Comparison of ENCODE assay signal across 8 mouse cellular contexts in genomic region chr11:30237960-30238359, GRCm38 (mm10). TPM values are rescaled to one million over a fixed set of nuclear protein-coding genes. Genes with fewer than 3 reads are reported as not detected.
DNase-seq lines count a peak whose midpoint lies in the region; ATAC-seq and TF ChIP-seq lines count a peak whose summit lies in the region.

No protein-coding gene starts in this region.

- DNase-seq in heart, adult 2 months: no peak
- peak; percentile 34 to 42 for DNase-seq in B cell, adult 2 months
- DNase-seq in adrenal gland, postnatal 25 days: peak; percentile 35
- DNase-seq in kidney, postnatal 36 days: peak; percentile 59 to 70

- TF ChIP-seq CTCF in heart, adult 2 months (IDR thresholded peaks at IDR 0.05): peak; percentile 90

- WGBS in heart, adult 2 months: 42% methylated on average over 4 of the region's 4 CpGs
- WGBS in heart, embryonic 12.5 days: 66% methylated on average over 4 of the region's 4 CpGs
- 72% methylated on average over 4 of the region's 4 CpGs for WGBS in intestine, embryonic 16.5 days
- WGBS in hindbrain, embryonic 13.5 days: 60% methylated on average over 4 of the region's 4 CpGs
- 63% methylated on average over 4 of the region's 4 CpGs for WGBS in midbrain, embryonic 13.5 days

- H3K4me2 ChIP-seq in heart, embryonic 12.5 days: no peak overlapping the region
- H3K4me2 ChIP-seq in intestine, embryonic 16.5 days (ENCODE audit: low read depth, low read length): no peak overlapping the region
- H3K4me2 ChIP-seq in hindbrain, embryonic 13.5 days: no peak overlapping the region
- H3K4me2 ChIP-seq in midbrain, embryonic 13.5 days (replicated peaks): no peak overlapping the region

- peaks cover 21% of the 10 kb centered on the region for H3K79me2 ChIP-seq in heart, adult 2 months (replicated peaks; ENCODE audit: control insufficient read depth, insufficient read depth, low read length)

- H3K4me3 ChIP-seq in heart, adult 2 months: no peak overlapping the region
- H3K4me3 ChIP-seq in heart, embryonic 12.5 days: no peak overlapping the region
- no peak overlapping the region for H3K4me3 ChIP-seq in intestine, embryonic 16.5 days (ENCODE audit: low read length)
- no peak overlapping the region for H3K4me3 ChIP-seq in hindbrain, embryonic 13.5 days
- H3K4me3 ChIP-seq in midbrain, embryonic 13.5 days (replicated peaks): no peak overlapping the region

- H3K9me3 ChIP-seq in heart, embryonic 12.5 days (replicated peaks): no peaks in the 10 kb centered on the region
- H3K9me3 ChIP-seq in intestine, embryonic 16.5 days (ENCODE audit: control insufficient read depth, low read length): no peaks in the 10 kb centered on the region
- H3K9me3 ChIP-seq in hindbrain, embryonic 13.5 days: no peaks in the 10 kb centered on the region
- no peaks in the 10 kb centered on the region for H3K9me3 ChIP-seq in midbrain, embryonic 13.5 days

- TF ChIP-seq EP300 in heart, adult 2 months (IDR thresholded peaks at IDR 0.05; ENCODE audit: insufficient read depth, low read depth, low read length): peak; percentile 62; the same call in 1 of the 2 replicates

- H3K27ac ChIP-seq in heart, adult 2 months: peak overlapping the region; percentile 59
- no peak overlapping the region for H3K27ac ChIP-seq in heart, embryonic 12.5 days (ENCODE audit: poor library complexity, severe bottlenecking)
- H3K27ac ChIP-seq in intestine, embryonic 16.5 days (ENCODE audit: low read length): no peak overlapping the region
- no peak overlapping the region for H3K27ac ChIP-seq in hindbrain, embryonic 13.5 days
- H3K27ac ChIP-seq in midbrain, embryonic 13.5 days: no peak overlapping the region

- intact Hi-C loops in heart, adult 2 months (cut with DNase I): loop anchor here (5.0 to 10.0 kb wide), 2 partner anchors 237 to 419 kb away; partner anchors contain the start of gene 4930505A04Rik

- ATAC-seq in heart, embryonic 12.5 days (ENCODE audit: insufficient number of reproducible peaks, low FRiP score): no peak
- no peak for ATAC-seq in intestine, embryonic 16.5 days
- no peak for ATAC-seq in hindbrain, embryonic 13.5 days (ENCODE audit: low FRiP score)
- ATAC-seq in midbrain, embryonic 13.5 days: no peak

- H3K27me3 ChIP-seq in heart, adult 2 months (ENCODE audit: control insufficient read depth, insufficient read depth, low read length): no peaks in the 10 kb centered on the region
- H3K27me3 ChIP-seq in heart, embryonic 12.5 days (replicated peaks): no peaks in the 10 kb centered on the region
- no peaks in the 10 kb centered on the region for H3K27me3 ChIP-seq in intestine, embryonic 16.5 days (replicated peaks; ENCODE audit: control insufficient read depth, insufficient read depth, low read length)
- H3K27me3 ChIP-seq in hindbrain, embryonic 13.5 days: no peaks in the 10 kb centered on the region
- no peaks in the 10 kb centered on the region for H3K27me3 ChIP-seq in midbrain, embryonic 13.5 days

- no peak overlapping the region for H3K9ac ChIP-seq in heart, adult 2 months (ENCODE audit: low read depth, low read length)
- no peak overlapping the region for H3K9ac ChIP-seq in heart, embryonic 12.5 days
- H3K9ac ChIP-seq in intestine, embryonic 16.5 days (ENCODE audit: low read depth, low read length): no peak overlapping the region
- H3K9ac ChIP-seq in hindbrain, embryonic 13.5 days: no peak overlapping the region
- H3K9ac ChIP-seq in midbrain, embryonic 13.5 days (replicated peaks): no peak overlapping the region

- TF ChIP-seq POLR2A in heart, adult 2 months (IDR thresholded peaks at IDR 0.05; ENCODE audit: insufficient read depth, low read depth, low read length): no peak

- peaks cover 46% of the 10 kb centered on the region for H3K4me1 ChIP-seq in heart, adult 2 months (ENCODE audit: control insufficient read depth, insufficient read depth, low read length)
- peaks cover 46% of the 10 kb centered on the region for H3K4me1 ChIP-seq in heart, embryonic 12.5 days (replicated peaks)
- no peaks in the 10 kb centered on the region for H3K4me1 ChIP-seq in intestine, embryonic 16.5 days (ENCODE audit: control insufficient read depth, insufficient read depth, low read length)
- H3K4me1 ChIP-seq in hindbrain, embryonic 13.5 days (replicated peaks): peaks cover 22% of the 10 kb centered on the region
- peaks cover 13% of the 10 kb centered on the region for H3K4me1 ChIP-seq in midbrain, embryonic 13.5 days (replicated peaks)

- peaks cover 77% of the 10 kb centered on the region for H3K36me3 ChIP-seq in heart, adult 2 months (ENCODE audit: control insufficient read depth, insufficient read depth, low read length)
- peaks cover 30% of the 10 kb centered on the region for H3K36me3 ChIP-seq in heart, embryonic 12.5 days
- H3K36me3 ChIP-seq in intestine, embryonic 16.5 days (ENCODE audit: control insufficient read depth, insufficient read depth, low read length): no peaks in the 10 kb centered on the region
- peaks cover 16% of the 10 kb centered on the region for H3K36me3 ChIP-seq in hindbrain, embryonic 13.5 days
- peaks cover 5% of the 10 kb centered on the region; the same call in 1 of the 2 replicates for H3K36me3 ChIP-seq in midbrain, embryonic 13.5 days

RNA-seq across cellular contexts. Expression of gene Sptbn1, which starts 30.0 kb away (rescaled TPM):
- 100 to 1,000 TPM; 509 to 570 TPM for total RNA-seq in heart, adult 2 months (2021)
- polyA plus RNA-seq in heart, adult 2 months (2012; rRNA removed): 169 and 246 TPM in 2 replicates
- polyA plus RNA-seq in heart, embryonic 12.5 days (2016; fragmentation: Nextera tagmentation; extraction: Ambion mirVana): 188 and 194 TPM in 2 replicates
- 381 and 406 TPM in 2 replicates for total RNA-seq in adrenal gland, postnatal 25 days (2021)
- 98.1 and 110 TPM in 2 replicates for polyA plus RNA-seq in intestine, embryonic 16.5 days (2015; fragmentation: Nextera tagmentation; extraction: Ambion mirVana)
- 154 and 156 TPM in 2 replicates for polyA plus RNA-seq in hindbrain, embryonic 13.5 days (2015; fragmentation: Nextera tagmentation; extraction: Ambion mirVana)
- polyA plus RNA-seq in midbrain, embryonic 13.5 days (2015; fragmentation: Nextera tagmentation; extraction: Ambion mirVana): 121 and 136 TPM in 2 replicates

Comparison
In these comparisons a context has a peak if more than half of its experiments do, and no peak if none do; other contexts are left out.
1. DNase-seq: peak in B cell, adult 2 months (2 of 2), adrenal gland, postnatal 25 days (single experiment) and kidney, postnatal 36 days (2 of 2); none in heart, adult 2 months (0 of 2).